Mouse (Mus musculus): ENCODE data around the gene Sorbs2. TPM values are rescaled to one million over a fixed set of nuclear protein-coding genes. Genes with fewer than 3 reads are reported as not detected.

Sorbs2 gene
- polyA plus RNA-seq, 1 experiment from 2014 or later: 13.3 TPM

DNA sequence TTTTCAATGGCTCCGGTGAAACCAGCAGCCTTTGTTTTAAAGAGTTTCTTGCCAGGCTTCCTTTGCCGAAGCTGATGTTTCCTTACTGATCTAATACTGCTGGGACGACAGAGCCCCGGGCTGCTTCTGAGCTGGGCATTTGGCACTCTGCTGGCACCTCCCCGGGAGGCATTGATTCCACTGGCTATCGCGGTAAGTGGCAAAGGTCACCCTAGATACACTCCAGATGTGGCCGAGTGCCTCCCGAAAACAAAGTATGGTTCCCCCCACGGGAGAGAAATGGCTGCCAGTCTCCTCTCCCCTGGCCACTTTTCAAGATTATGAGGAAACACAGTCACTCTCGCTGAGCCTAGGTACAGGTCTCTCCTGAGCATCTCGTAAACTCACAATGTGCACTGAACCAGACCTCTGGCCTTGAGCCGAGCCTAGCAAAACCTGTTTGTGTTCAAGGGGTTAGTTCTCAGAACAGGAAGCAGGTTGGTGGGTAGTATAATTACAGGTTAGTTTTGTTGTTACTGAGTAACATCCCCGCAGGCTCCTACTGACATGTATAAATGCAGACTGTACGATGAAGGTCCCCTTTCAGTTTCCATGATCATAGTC, 114.1 kb downstream of the Sorbs2 start:
- Histone ChIP-seq H3K36me3 (replicated peaks; ENCODE audit: insufficient read depth, low read length) (no peaks in the 10 kb centered on the region), H3K4me3 (ENCODE audit: low read depth, low read length) (no peak overlapping the region), H3K27ac (ENCODE audit: low read depth) (peak overlapping the region; percentile 16; the same call in 1 of the 2 replicates), H3K9me3 (ENCODE audit: low read length) (no peaks in the 10 kb centered on the region), H3K4me1 (ENCODE audit: insufficient read depth) (no peaks in the 10 kb centered on the region), H3K9ac (replicated peaks) (no peak overlapping the region), H3K27me3 (ENCODE audit: insufficient read depth, low read length) (no peaks in the 10 kb centered on the region), H3K4me2 (ENCODE audit: low read depth, low read length) (no peak overlapping the region)
- ATAC-seq (peak; percentile 61), DNase-seq (peak; percentile 36)
- TF ChIP-seq EP300 (IDR thresholded peaks at IDR 0.05; ENCODE audit: low read depth) (no peak), CTCF (IDR thresholded peaks at IDR 0.05; ENCODE audit: low read depth) (no peak)
- WGBS (ENCODE audit: insufficient replicate concordance): 67% methylated on average over 15 of the region's 15 CpGs

DNA sequence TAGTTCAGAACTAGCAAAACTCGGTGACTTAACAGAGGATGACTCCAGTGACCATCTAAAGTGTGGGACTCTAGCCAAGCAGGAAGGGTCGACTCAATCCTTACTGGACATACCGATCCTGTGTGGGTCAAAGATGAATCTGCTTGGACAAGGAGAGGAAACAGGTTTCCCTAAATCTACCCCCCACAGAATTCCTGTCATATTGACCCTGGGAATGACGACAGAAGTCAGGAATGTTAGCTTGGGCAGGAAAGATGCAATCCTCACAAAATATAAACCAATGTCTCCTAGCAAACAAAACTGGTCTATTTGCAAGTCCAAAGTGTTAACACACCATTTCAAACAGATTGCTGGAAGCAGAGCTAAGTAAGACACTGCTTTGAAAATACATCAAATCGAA, 118.8 kb downstream of the Sorbs2 start:
- Histone ChIP-seq H3K9me3 (ENCODE audit: low read length) (no peaks in the 10 kb centered on the region), H3K36me3 (replicated peaks; ENCODE audit: insufficient read depth, low read length) (no peaks in the 10 kb centered on the region), H3K27me3 (ENCODE audit: insufficient read depth, low read length) (no peaks in the 10 kb centered on the region), H3K4me3 (ENCODE audit: low read depth, low read length) (no peak overlapping the region), H3K4me1 (ENCODE audit: insufficient read depth) (0 out of 2 replicates have a peak, but pooled peaks cover 2% of the 10 kb centered on the region), H3K9ac (replicated peaks) (no peak overlapping the region), H3K4me2 (ENCODE audit: low read depth, low read length) (no peak overlapping the region), H3K27ac (ENCODE audit: low read depth) (peak overlapping the region; percentile 70)
- DNase-seq: no peak
- 27% methylated on average over 5 of the region's 5 CpGs for WGBS (ENCODE audit: insufficient replicate concordance)
- peak; percentile 73 for ATAC-seq
- TF ChIP-seq CTCF (IDR thresholded peaks at IDR 0.05; ENCODE audit: low read depth) (no peak), EP300 (IDR thresholded peaks at IDR 0.05; ENCODE audit: low read depth) (peak; percentile 67)

GRCm38 (mm10) chr8:45627246-45628241, 120.0 kb downstream of the Sorbs2 start:
- H3K4me2 ChIP-seq (ENCODE audit: low read depth, low read length): peak overlapping the region; percentile 83
- H3K9ac ChIP-seq (replicated peaks): peak overlapping the region; percentile 57
- H3K27me3 ChIP-seq (ENCODE audit: insufficient read depth, low read length): no peaks in the 10 kb centered on the region
- ATAC-seq (peak; percentile 76), DNase-seq (peak; percentile 44)
- H3K4me3 ChIP-seq (ENCODE audit: low read depth, low read length): peak overlapping the region; percentile 55
- no peaks in the 10 kb centered on the region for H3K36me3 ChIP-seq (replicated peaks; ENCODE audit: insufficient read depth, low read length)
- H3K4me1 ChIP-seq (ENCODE audit: insufficient read depth): 0 out of 2 replicates have a peak, but pooled peaks cover 2% of the 10 kb centered on the region
- 3% methylated on average over 28 of the region's 28 CpGs for WGBS (ENCODE audit: insufficient replicate concordance)
- H3K27ac ChIP-seq (ENCODE audit: low read depth): peak overlapping the region; percentile 78
- TF ChIP-seq CTCF (IDR thresholded peaks at IDR 0.05; ENCODE audit: low read depth) (no peak), EP300 (IDR thresholded peaks at IDR 0.05; ENCODE audit: low read depth) (no peak)
- no peaks in the 10 kb centered on the region for H3K9me3 ChIP-seq (ENCODE audit: low read length)

- Histone ChIP-seq H3K4me3 (ENCODE audit: low read depth, low read length) (peak overlapping the region; percentile 55), H3K27ac (ENCODE audit: low read depth) (peak overlapping the region; percentile 78), H3K36me3 (replicated peaks; ENCODE audit: insufficient read depth, low read length) (no peaks in the 10 kb centered on the region), H3K27me3 (ENCODE audit: insufficient read depth, low read length) (no peaks in the 10 kb centered on the region), H3K9ac (replicated peaks) (peak overlapping the region; percentile 22), H3K9me3 (ENCODE audit: low read length) (no peaks in the 10 kb centered on the region), H3K4me1 (ENCODE audit: insufficient read depth) (0 out of 2 replicates have a peak, but pooled peaks cover 2% of the 10 kb centered on the region), H3K4me2 (ENCODE audit: low read depth, low read length) (peak overlapping the region; percentile 83)
- no peak for TF ChIP-seq CTCF (IDR thresholded peaks at IDR 0.05; ENCODE audit: low read depth)
- no peak for TF ChIP-seq EP300 (IDR thresholded peaks at IDR 0.05; ENCODE audit: low read depth)
- ATAC-seq (no peak), DNase-seq (no peak)
- 41% methylated on average over 9 of the region's 9 CpGs for WGBS (ENCODE audit: insufficient replicate concordance)
Measured at GRCm38 (mm10) chr8:45628421-45629065, 121.0 kb downstream of the Sorbs2 start.

DNA sequence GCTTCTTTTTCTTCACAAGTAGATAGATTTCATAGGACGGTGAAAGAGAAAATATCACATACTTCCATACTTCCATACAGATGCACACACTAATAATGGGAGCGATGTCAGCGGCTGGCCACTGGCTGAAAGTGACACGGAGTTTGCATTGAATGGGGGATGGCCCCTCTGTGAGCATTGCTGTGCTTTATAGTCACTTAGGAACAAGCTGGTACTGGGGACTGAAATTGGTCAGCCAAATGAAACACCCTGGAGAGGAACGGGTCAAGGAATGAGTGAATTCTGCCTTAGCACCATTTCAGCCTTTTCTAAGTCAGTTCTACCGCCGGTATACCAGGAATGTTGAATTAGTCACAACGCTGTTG, 121.5 kb downstream of the Sorbs2 start:
- peak overlapping the region; percentile 78 for H3K27ac ChIP-seq (ENCODE audit: low read depth)
- no peaks in the 10 kb centered on the region for H3K27me3 ChIP-seq (ENCODE audit: insufficient read depth, low read length)
- peak overlapping the region; percentile 83 for H3K4me2 ChIP-seq (ENCODE audit: low read depth, low read length)
- DNase-seq (no peak), ATAC-seq (no peak)
- H3K4me3 ChIP-seq (ENCODE audit: low read depth, low read length): peak overlapping the region; percentile 55
- H3K9me3 ChIP-seq (ENCODE audit: low read length): no peaks in the 10 kb centered on the region
- H3K9ac ChIP-seq (replicated peaks): peak overlapping the region; percentile 34; the same call in 1 of the 2 replicates
- H3K36me3 ChIP-seq (replicated peaks; ENCODE audit: insufficient read depth, low read length): no peaks in the 10 kb centered on the region
- 0 out of 2 replicates have a peak, but pooled peaks cover 2% of the 10 kb centered on the region for H3K4me1 ChIP-seq (ENCODE audit: insufficient read depth)
- 70% methylated on average over 8 of the region's 8 CpGs for WGBS (ENCODE audit: insufficient replicate concordance)
- TF ChIP-seq CTCF (IDR thresholded peaks at IDR 0.05; ENCODE audit: low read depth) (no peak), EP300 (IDR thresholded peaks at IDR 0.05; ENCODE audit: low read depth) (no peak)

All from liver, postnatal 0 days (tissue).